Mouse (Mus musculus) cerebellum, adult 8-10 months (tissue): ENCODE measurements around the gene 4930507D05Rik.
"Not testable (repeated sequence)": the region's sequence is repeated elsewhere in the genome, so short reads cannot be mapped to it uniquely, and the experiment has no call there.

Experiments used
- DNase-seq: peaks from one replicate; pipeline ENCODE4 v3.0.0; 2022

Gene 4930507D05Rik

DNA sequence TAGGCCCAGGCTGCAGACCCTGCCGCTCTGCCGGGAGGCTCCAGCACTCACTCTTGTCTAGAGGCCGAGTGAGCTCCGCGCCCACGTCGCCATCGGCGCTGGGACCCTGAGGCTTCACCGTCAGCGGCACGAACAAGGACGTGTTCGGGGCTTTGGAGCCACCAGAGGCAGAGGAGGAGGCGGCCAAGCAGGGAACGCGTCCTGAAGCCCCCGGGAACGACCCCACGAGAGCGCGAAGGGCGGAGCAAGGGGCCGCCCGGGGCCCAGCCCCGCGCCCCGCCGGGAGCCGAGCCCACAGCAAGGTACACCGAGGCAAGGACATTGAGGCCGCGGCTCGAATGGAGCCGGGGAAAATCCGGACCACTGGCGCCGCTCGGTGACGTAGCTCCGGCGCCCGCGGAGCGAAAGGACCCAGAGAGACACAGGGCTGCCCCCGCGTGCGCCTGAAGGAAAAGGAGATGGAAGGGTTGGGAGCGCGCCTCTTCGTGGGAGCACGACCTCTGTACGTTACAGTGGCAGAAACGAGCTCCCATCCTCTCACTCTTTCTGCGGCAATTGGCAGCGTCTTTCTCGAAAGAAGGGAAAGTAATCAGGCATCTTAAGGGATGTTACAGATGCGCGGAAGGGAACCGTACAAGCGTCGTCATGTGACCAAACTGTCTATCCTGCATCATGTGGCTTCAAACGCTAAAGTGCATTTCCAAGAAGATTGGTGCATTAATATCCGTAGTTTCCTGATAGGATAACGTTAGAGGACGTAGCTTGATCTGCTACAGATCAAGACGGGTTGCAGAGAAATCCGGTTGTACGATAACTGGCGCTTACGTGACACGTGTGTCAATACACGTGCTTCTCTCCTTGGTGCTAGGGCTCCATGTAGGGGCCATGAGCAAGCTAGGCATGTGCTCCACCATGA, at the start of gene 4930507D05Rik, which contains the start of gene Supv3l1:
Gene 4930507D05Rik, plus strand, starts transcription at position 126 of the 916 bp plus-strand sequence.
Gene Supv3l1, minus strand, starts transcription at position 375 of the 916 bp plus-strand sequence.
- peak; percentile 95 for DNase-seq

DNA sequence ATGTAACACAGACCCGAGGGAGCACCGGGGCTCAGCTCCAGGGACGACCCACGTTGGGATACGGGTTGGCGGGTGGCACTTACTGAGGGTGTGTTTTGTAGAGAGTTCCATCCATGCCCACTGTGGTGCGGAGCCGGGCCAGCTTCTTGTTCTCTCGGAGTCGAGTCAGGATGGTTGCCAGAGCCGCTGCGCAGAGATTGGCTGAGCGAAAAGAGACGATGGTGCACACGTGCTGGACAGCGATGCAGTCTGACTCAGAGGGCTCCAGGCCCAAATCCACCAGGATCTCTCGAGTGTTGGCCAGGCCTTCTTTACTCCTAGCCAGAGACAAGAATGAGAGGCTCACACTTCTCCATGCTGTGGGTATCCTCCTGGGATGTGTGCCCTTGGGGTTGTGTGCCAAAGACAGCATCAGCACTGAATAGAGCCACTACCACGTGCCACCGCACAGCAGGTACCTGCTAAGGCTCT, 47.6 kb upstream of the 4930507D05Rik start:
- peak; percentile 25 for DNase-seq

GRCm38 (mm10) chr10:62404901-62405300, 44.4 kb upstream of the 4930507D05Rik start:
- no peak for DNase-seq

DNA sequence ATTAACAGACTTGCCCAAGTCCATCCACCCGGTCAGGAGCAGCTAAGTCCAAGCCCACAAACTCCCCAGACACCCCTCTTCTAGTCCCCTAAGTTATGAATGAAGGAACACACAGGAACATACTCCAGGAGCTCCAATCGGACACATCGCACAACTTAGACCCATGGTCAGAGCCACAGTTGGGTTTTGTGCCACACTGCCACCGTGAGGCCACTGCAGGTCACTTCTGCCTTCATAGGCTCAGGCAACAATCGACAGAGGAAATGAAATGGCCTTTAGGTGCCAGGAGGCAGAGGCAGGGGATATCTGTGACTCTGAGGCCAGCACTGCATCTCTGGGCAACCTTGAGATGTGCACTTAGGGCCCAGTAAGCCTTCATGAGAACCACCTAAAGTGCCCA, 38.3 kb upstream of the 4930507D05Rik start:
- peak; percentile 79 for DNase-seq

- DNase-seq, result peak; percentile 14
Observed at GRCm38 (mm10) chr10:62411431-62412410, 37.6 kb upstream of the 4930507D05Rik start.

- DNase-seq, result no peak
Observed at GRCm38 (mm10) chr10:62412906-62413605, 36.2 kb upstream of the 4930507D05Rik start.

DNA sequence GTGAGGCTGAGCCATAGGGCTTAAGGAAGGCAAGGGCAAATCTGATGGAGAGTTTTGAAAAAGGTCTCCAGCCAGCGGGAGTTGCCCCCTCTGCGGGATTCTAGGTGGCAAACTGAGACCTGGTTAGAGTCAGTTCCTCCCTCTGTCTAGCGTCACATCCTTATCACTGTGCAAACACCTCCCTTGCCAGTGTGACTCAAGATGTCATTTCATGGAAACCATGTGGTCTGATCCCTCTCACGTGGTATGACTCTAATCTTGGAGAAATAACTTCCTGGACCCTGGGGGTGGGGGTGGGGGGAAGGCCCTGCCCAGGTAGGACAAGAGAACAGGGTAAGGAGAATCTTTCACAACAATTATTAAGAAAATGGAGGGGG, 35.7 kb upstream of the 4930507D05Rik start:
- DNase-seq, result no peak

- no peak for DNase-seq
Observed at GRCm38 (mm10) chr10:62418831-62419356, 30.4 kb upstream of the 4930507D05Rik start.

- no peak for DNase-seq
Observed at GRCm38 (mm10) chr10:62419422-62419821, 29.9 kb upstream of the 4930507D05Rik start.

DNA sequence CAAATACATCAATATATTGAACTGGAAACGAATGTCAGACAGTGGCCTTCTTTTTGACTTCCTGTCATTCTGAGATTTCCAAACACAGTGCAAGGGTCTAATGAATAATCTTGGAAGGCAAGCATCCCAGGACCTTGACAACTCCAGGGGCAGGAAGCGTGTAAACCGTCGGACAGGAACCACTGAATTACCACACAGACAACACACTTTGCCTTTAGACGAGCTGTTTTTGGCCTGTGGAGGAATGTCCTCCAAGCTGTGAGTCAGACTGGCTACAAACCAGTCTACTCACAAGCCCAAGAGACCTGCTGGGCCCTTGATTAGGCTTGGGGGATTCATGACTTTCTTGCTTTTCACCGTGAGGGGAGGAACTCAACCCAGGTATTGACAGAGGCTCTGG, 28.9 kb upstream of the 4930507D05Rik start:
- DNase-seq, result no peak

- DNase-seq, result no peak
Observed at GRCm38 (mm10) chr10:62421127-62421526, 28.2 kb upstream of the 4930507D05Rik start.

DNA sequence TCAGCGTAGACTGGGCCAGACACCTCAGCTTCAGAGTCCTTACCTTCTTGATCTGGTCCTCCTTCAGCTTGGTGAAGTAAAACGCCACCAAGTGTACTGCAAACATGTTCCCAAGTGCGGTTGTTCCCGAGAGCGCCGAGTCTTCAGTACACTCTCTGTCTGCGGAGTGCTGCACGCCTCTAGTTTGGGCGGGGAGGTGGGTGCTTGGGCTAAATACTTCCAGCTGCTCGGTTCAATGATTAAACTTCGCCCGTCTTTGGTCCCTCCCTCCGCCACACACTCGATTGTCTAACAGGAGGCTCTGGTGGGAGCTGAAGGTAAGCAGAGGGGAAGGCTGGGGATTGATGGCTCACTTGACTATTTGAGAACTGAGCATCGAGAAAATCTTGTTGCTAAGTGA, 27.0 kb upstream of the 4930507D05Rik start, which contains the start of gene Hkdc1:
Gene Hkdc1, minus strand, starts transcription at position 237 of the 400 bp plus-strand sequence.
- DNase-seq, result no peak

DNA sequence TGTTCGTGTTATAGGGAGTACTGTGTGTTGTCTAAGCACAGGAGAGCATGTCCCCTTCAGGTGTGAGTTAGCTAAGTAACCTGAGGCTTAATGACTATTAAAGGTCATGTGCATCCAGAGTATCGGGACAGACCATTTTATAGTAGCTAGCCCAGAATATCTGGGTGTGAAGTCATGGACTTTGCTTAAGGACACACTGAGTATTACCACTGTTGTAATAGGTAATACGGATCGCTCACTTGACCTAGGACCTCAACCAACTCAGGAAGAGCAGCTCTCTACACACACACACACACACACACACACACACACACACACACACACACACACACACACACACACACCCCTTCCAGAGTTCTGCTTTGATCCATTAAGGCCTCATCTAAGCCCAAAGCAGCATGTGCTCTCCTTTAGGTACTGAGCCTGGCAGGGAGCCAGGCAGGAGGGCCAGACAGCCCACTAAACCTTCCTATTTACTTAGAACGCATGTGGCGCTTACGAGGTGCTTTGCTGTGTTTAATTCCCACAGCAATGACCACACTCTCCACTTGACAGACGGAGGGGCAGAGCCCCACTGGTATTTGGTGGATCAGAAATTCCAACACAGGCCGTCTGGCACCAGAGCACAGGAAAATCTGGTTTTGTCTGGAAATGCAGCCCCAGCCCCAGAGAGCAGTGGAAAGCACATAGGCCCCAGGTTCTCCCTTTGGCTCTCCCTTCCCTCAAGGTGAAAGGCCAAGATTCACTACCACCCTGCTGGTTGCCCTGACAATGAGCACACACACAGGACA, 24.0 kb upstream of the 4930507D05Rik start:
- DNase-seq, result no peak

- DNase-seq, result no peak
Observed at GRCm38 (mm10) chr10:62430427-62430826, 18.9 kb upstream of the 4930507D05Rik start.

DNA sequence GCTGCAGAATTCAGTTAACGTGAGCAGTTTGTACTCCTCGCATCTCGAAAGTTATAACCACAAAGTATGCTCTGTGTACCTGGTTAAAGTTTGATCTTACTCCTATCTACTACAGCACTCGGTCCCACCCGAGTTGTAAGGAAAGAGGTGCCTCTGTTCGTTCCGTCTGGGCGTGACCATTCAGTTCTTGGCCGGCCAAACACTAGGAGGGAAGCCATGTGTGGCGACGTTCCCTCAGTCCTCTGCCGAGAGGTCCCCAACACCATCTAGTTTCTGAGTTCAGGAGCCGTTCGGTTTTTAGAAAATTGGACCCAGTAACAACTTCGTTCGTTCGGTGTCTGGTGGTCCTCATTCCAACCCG, 971 bp downstream of the 4930507D05Rik start:
- DNase-seq, result no peak

DNA sequence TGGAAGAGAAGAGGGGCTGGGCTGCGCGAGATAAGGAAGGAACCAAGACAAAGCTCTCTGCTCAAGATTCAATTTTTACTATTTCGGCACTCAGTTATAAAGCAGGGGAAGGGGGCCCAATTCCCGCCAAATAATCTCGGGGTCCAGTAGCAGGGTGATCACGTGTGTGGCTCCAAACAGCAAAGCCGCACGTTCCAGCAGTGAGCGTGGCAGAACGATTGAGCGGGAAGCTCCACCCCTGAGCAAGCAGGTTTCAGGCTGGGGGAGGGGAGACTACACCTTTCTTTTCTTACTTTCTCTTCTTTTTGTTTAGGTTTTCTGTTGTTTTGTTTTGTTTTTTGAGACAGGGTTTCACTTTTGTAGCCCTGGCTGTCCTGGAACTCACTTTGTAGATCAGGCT, 2.7 kb downstream of the 4930507D05Rik start:
- not testable (repeated sequence) for DNase-seq

- DNase-seq, result no peak
Observed at GRCm38 (mm10) chr10:62461321-62461720, 12.0 kb downstream of the 4930507D05Rik start.

- DNase-seq, result no peak
Observed at GRCm38 (mm10) chr10:62469736-62470135, 20.4 kb downstream of the 4930507D05Rik start.

DNA sequence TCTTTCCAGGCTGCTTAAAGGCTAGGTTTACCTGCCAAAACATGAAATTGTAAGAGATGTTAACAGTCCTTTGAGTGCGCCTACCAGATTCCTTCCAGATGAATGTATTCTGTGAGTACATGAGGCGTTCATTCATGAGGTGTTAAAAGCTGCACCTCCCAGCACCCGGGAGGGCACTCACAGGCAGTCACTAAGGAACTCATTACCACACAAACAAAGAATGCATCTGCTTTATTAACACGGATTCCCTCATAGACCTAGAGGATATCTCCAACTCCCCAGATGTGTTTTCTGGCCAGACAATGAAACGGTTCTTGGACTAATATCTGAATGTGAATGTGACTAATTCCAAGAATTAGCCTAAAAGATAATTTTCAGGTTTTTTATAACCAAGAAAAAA, 21.8 kb downstream of the 4930507D05Rik start:
- no peak for DNase-seq

DNA sequence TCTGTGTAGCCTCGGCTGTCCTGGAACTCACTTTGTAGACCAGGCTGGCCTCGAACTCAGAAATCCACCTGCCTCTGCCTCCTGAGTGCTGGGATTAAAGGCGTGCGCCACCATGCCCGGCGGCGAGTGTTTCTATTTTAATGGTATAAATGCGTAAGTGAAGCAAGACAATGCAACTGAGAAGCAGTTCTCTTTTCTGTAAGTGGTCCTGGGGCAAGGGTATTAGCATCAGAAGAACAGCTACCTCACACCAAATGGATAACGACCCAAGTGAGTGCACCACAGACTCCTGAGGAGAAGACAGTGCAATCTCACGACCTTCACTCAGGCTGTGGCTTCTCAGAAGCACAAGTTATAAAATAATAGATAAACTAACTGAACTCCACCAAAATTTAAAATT, 25.7 kb downstream of the 4930507D05Rik start:
- DNase-seq, result no peak

DNA sequence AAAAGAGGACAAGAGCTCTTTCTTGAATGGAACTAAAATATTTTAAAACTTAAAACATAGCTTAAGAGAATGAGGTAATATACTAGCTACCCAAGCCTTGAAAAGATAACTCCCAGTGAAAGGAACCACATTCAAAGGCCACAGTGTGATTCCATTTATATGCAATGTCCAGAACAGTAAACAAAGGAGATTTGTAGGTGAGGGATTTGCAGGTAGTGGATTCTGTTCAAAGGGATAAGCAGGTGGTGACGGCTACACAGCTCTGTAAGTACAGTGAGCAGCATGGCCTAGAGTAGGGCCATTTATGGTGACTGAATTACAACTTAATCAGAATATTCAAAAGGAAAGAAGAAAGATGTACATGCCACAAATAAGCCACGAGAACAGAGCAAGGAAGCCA, 27.7 kb downstream of the 4930507D05Rik start:
- DNase-seq, result no peak
